Mouse (Mus musculus) testis, postnatal 10 days (tissue): Measurements from ENCODE around the gene Prex1.
A peak's percentile ranks its signal among the peaks of the same experiment; 100 is the strongest.
"Not testable (repeated sequence)": the region's sequence is repeated elsewhere in the genome, so short reads cannot be mapped to it uniquely, and the experiment has no call there.

Experiments
- DNase-seq: peaks from one replicate; pipeline ENCODE4 v3.0.0; 2021; ENCODE audit warnings: low spot score

Prex1 gene

DNA sequence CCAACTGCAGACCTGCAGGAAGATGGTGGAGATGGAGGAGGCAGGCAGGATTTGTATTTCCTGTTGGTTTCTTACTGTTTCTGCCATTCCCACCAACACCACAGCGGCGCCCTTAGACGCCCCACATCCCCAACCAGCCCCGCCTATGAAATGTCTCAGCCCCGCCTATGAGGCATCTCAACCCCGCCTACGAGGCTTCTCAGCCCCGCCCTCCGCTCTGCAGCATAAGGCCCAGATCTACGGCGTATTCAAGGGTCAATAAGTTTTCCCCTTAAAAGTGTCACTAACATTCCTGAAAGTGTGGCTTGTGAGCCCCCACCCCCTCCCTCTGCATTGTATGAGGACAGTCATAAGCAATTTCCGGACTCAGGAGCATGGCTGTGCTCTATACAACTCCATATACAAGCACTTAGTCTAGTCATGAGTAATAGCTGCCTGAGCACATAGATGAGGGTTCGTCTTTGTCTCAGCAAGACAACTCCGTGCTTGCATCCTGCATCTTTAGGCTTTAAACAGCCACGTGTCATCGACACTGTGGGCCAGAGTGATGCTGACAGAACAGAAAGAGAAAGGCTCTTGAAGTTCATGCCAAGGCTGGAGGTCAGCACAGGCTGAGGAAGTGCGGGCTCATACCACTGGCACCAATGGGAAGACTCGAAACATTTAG, 160.0 kb downstream of the Prex1 start:
- DNase-seq: no peak

- no peak for DNase-seq
Observed at GRCm38 (mm10) chr2:166552657-166553056, 161.0 kb downstream of the Prex1 start.

GRCm38 (mm10) chr2:166551831-166552498, 161.7 kb downstream of the Prex1 start:
- no peak for DNase-seq

DNA sequence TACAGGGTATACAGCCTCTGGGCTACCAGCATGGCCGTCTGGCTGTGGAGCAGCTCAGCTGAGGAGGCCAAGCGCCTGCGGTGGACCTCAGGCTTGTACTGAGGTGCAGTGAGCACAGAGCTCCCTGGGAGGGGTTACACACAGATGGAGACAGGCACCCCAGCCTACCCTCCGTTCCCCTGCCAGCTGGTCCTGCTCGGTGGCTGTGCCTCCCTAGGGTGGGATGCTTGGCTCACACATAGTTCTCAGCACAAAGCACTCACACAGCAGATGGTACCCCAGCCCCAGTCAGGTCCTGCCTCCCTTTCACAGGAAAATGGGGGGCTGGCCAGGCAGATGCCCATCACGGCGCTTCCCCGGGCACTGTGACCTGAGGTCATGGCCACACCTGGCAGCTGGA, 163.8 kb downstream of the Prex1 start:
- no peak for DNase-seq

- no peak for DNase-seq
Observed at GRCm38 (mm10) chr2:166549069-166549468, 164.6 kb downstream of the Prex1 start.

DNA sequence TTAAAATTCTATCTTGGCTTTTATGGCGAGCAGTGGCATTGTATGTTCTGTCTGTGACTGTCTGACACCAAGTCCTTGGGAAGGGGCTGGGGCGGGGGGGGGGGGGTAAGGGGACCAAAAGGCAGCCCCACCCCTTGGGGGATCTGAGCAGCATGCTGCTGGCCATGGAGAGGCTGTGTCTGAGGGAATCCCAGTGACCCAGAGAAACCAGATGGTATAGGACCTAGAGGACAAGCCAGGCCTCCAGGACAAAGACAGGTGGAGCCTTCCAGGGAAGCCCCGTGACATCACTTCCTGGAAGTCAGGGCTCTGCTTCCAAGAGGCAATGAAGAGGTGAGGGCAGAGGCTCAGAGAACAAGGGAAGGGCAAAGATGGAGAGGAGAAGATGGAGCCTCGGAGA, 168.1 kb downstream of the Prex1 start:
- no peak for DNase-seq

DNA sequence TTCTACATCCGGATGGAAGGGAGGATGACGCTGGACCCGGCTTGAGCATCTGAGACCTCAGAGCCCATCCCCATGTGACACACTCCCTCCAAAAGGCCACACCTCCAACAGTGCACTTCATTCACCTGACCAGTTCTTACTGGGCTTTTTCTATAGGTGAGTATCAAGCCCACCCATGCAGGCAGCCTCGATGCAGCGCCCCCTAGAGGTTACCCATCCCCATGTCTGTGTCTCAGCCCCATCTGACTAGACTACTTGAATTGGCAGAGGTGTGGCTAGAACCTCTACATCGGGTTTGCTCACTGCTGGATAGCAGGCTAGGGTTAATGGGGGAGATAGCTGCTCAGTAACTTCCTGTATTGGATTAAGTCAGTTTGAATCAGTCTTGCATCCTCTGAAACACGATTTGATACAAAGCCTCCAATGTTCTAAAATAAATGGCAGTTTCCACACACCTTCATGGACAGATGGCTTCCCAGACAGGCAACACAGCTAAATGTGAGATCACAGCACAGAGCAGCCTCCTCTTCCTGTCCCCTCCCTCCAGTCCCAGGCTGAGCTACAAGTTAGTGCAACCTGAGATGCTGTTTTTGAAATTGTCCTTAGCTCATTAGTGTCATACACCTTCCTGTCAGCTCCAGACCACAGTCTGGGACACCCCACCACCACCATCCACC, 168.9 kb downstream of the Prex1 start:
- no peak for DNase-seq

GRCm38 (mm10) chr2:166541112-166541928, 172.3 kb downstream of the Prex1 start:
- DNase-seq: no peak

DNA sequence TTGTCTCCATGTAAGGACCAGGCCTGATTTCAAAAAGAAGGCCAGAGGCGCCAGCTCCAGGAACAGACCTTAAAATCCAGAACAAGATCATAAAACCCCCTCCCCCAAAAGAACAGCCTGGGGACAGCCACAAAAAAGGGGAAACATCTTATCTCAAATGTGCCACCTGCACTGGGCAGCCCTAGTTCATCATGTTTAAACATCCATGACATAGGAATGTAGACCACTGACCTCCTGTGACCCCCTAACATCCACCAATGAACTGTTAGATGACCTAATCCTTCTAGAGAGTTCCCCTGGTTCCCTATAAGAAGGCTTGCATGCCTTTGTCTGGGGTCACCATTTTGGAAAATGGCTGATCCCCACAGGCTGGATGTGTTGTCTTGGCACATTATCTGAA, 173.4 kb downstream of the Prex1 start:
- DNase-seq: no peak

DNA sequence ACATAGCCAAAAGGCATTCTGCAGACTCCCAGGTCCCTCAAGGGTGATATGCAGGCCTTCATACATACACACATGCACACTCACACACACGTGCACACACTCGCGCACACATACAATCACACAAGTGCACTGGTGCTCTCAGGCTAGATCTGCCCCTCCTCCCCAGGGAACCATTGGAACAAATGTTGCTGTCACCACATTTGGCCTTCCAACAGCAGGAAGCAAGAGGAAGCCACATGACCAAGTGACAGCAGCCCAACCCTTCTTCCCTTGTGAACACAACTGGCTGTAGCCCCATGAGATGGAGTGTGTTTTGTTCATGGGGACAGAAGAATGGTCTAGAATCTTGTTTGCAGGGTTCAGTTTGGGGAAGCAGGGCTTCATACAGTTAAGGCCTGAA, 176.7 kb downstream of the Prex1 start:
- DNase-seq: no peak

GRCm38 (mm10) chr2:166535519-166535918, 178.1 kb downstream of the Prex1 start:
- no peak for DNase-seq

- DNase-seq: no peak
Observed at GRCm38 (mm10) chr2:166526204-166526603, 187.4 kb downstream of the Prex1 start.

- DNase-seq: no peak
Observed at GRCm38 (mm10) chr2:166523156-166523890, 190.3 kb downstream of the Prex1 start.

- no peak for DNase-seq
Observed at GRCm38 (mm10) chr2:166522612-166523120, 191.0 kb downstream of the Prex1 start.

GRCm38 (mm10) chr2:166521878-166522611, 191.6 kb downstream of the Prex1 start:
- DNase-seq: peak; percentile 59

GRCm38 (mm10) chr2:166521461-166521860, 192.2 kb downstream of the Prex1 start:
- no peak for DNase-seq

DNA sequence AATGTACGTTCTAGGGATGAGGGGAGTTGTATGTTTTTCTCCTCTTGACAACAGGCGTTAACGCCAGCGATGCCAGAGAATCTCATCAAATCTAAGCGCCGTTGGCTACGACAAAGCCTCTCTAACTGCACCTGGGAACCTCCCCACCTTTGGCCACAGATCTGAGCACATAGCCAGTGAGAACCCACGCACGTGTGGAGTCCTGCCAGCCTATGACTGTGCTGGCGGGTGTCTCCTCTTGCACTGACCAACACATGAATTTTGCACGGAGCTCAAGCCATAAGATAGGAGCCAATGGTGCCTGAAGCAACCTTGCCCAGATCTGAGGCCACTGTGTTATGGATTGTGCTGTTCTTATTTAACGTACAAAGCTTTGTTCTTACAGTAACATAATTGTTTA, 193.1 kb downstream of the Prex1 start:
- DNase-seq: no peak

DNA sequence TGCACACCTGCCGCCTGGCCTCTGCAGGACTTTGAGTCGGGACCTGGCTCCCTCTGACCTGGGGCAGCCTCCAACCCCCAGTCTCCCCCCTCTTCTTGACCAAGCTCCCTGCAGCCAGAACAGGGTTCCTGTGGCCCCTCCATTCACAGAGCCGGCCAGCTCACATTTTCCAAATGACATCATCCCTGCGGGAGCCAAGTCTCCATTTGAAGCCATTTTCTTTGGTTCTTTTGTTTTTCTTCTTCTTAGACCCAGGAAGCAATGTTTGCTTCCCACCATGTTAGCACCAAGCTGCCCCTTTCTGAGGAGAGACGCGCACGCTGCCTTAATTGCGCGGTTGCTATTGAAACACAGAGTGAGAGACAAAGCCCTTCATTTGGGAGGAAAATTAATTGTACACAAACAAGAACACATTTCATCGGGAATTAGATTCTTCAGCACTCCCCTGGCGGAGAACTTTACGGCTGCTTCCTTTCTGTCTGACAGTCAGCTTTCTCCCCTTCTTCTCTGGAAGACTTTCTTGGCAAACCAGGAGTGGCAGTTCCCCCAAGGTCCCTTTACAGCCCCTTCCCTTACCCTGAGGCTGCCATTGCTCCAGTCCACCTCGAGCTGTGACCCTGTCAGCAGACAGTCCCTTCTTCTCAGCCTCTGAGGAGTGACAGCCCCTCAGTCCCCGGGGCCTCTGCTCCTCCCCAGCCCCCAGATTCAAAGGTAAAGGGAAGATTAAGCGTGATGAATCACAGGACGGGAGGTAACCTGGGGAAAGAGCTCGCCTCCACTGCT, 196.0 kb downstream of the Prex1 start:
- DNase-seq: not testable (repeated sequence)

GRCm38 (mm10) chr2:166516818-166517353, 196.7 kb downstream of the Prex1 start:
- DNase-seq: no peak
